Mouse (Mus musculus) spleen, adult 2 months (tissue): Measurements from ENCODE around the gene Map3k4.

Source experiments
- CTCF ChIP-seq: fragments of 200-500 bp; IDR thresholded peaks from 2 replicates; pipeline ENCODE4 v1.5.1; 2011; ENCODE audit warnings: mild to moderate bottlenecking, inconsistent platforms; ENCODE audit not compliant: insufficient read depth, insufficient read length, insufficient replicate concordance; ENCODE audit errors: extremely low read depth
- POLR2A ChIP-seq: fragments of 200-500 bp; IDR thresholded peaks from 2 replicates; pipeline ENCODE4 v1.6.1; 2011; ENCODE audit warnings: low read depth, low read length, inconsistent platforms

- no peak for TF ChIP-seq CTCF
- TF ChIP-seq POLR2A: no peak
These were observed 40.5 kb downstream of the Map3k4 start for GRCm38 (mm10) chr17:12278073-12278472.
